Mouse (Mus musculus): Measurements from ENCODE around the gene Med18. TPM values are rescaled to one million over a fixed set of nuclear protein-coding genes. Genes with fewer than 3 reads are reported as not detected.

Med18 gene
- 9.5 and 19.3 TPM in 2 replicates for polyA plus RNA-seq (2011; ENCODE audit: insufficient read depth, insufficient read length, low replicate concordance, missing spikeins)

GRCm38 (mm10) chr4:132463430-132464254 is at the start of gene Med18:
Gene Med18, minus strand, starts transcription at chr4:132463921.
- Histone ChIP-seq H3K4me3 (replicated peaks; ENCODE audit: control insufficient read depth, low read depth, low read length) (peak within 1 kb of the TSS; percentile 98), H3K27ac (ENCODE audit: control insufficient read depth, insufficient read depth, low read depth, low read length, poor library complexity) (peak within 1 kb of the TSS; percentile 66), H3K4me1 (ENCODE audit: control insufficient read depth, insufficient read depth, low read length) (no peaks in the 10 kb centered on the region)
- WGBS: under 1% methylated on average over 44 of the region's 44 CpGs
- peak; percentile 67; the same call in 1 of the 2 replicates for TF ChIP-seq POLR2A (IDR thresholded peaks at IDR 0.05; ENCODE audit: borderline replicate concordance, control insufficient read depth, low read depth, low read length)
- 0 out of 2 replicates have a peak, but pooled peaks have one; percentile 21 for TF ChIP-seq CTCF (IDR thresholded peaks at IDR 0.05; ENCODE audit: control insufficient read depth, insufficient read depth, low read length)

GRCm38 (mm10) chr4:132512080-132512479 is 48.4 kb upstream of the Med18 start:
- Histone ChIP-seq H3K4me3 (replicated peaks; ENCODE audit: control insufficient read depth, low read depth, low read length) (no peak overlapping the region), H3K4me1 (ENCODE audit: control insufficient read depth, insufficient read depth, low read length) (peaks cover 5% of the 10 kb centered on the region), H3K27ac (ENCODE audit: control insufficient read depth, insufficient read depth, low read depth, low read length, poor library complexity) (peak overlapping the region; percentile 73)
- TF ChIP-seq CTCF (IDR thresholded peaks at IDR 0.05; ENCODE audit: control insufficient read depth, insufficient read depth, low read length) (no peak), POLR2A (IDR thresholded peaks at IDR 0.05; ENCODE audit: borderline replicate concordance, control insufficient read depth, low read depth, low read length) (no peak)
- WGBS: 69% methylated on average over 3 of the region's 3 CpGs

DNA sequence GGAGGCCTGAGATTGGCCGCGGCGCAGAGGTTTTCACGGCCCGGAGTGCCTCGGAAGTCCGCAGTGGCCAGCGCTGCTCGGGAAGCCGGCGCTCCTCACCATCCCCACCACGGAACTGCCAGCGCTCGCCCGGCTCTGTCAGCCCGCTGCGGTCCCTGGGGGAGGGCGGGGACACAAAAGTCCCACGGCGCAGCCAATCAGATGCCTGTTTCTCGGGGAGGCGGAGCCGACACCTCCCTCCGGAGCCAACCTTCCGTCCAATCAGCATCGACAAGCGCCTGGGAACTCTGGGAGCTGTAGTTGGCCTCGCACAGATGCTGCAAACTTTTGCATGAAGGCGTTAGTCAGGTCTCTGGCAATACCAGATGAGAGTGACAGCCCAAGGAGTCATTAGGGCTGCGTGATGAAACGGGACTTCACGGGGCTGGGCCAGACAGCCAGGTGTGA is 46.7 kb upstream of the Med18 start, which contains the start of gene Sesn2:
TSS of gene Sesn2 (minus strand) at position 150 of the 447 bp plus-strand sequence.
- WGBS: 0% methylated on average over 32 of the region's 32 CpGs
- TF ChIP-seq POLR2A (IDR thresholded peaks at IDR 0.05; ENCODE audit: borderline replicate concordance, control insufficient read depth, low read depth, low read length): peak; percentile 99
- TF ChIP-seq CTCF (IDR thresholded peaks at IDR 0.05; ENCODE audit: control insufficient read depth, insufficient read depth, low read length): no peak
- Histone ChIP-seq H3K27ac (ENCODE audit: control insufficient read depth, insufficient read depth, low read depth, low read length, poor library complexity) (peak within 1 kb of the TSS; percentile 78), H3K4me1 (ENCODE audit: control insufficient read depth, insufficient read depth, low read length) (peaks cover 7% of the 10 kb centered on the region), H3K4me3 (replicated peaks; ENCODE audit: control insufficient read depth, low read depth, low read length) (peak within 1 kb of the TSS; percentile 76)

GRCm38 (mm10) chr4:132509621-132510296 is 46.0 kb upstream of the Med18 start:
- peak overlapping the region; percentile 76 for H3K4me3 ChIP-seq (replicated peaks; ENCODE audit: control insufficient read depth, low read depth, low read length)
- H3K27ac ChIP-seq (ENCODE audit: control insufficient read depth, insufficient read depth, low read depth, low read length, poor library complexity): peak overlapping the region; percentile 78
- H3K4me1 ChIP-seq (ENCODE audit: control insufficient read depth, insufficient read depth, low read length): peaks cover 9% of the 10 kb centered on the region
- TF ChIP-seq CTCF (IDR thresholded peaks at IDR 0.05; ENCODE audit: control insufficient read depth, insufficient read depth, low read length): no peak
- peak; percentile 42; the same call in 1 of the 2 replicates for TF ChIP-seq POLR2A (IDR thresholded peaks at IDR 0.05; ENCODE audit: borderline replicate concordance, control insufficient read depth, low read depth, low read length)
- under 1% methylated on average over 52 of the region's 52 CpGs for WGBS

GRCm38 (mm10) chr4:132507210-132507609 is 43.5 kb upstream of the Med18 start:
- H3K4me3 ChIP-seq (replicated peaks; ENCODE audit: control insufficient read depth, low read depth, low read length): no peak overlapping the region
- 78% methylated on average over 2 of the region's 2 CpGs for WGBS
- H3K4me1 ChIP-seq (ENCODE audit: control insufficient read depth, insufficient read depth, low read length): peaks cover 3% of the 10 kb centered on the region; the same call in 1 of the 2 replicates
- TF ChIP-seq CTCF (IDR thresholded peaks at IDR 0.05; ENCODE audit: control insufficient read depth, insufficient read depth, low read length): no peak
- no peak for TF ChIP-seq POLR2A (IDR thresholded peaks at IDR 0.05; ENCODE audit: borderline replicate concordance, control insufficient read depth, low read depth, low read length)
- H3K27ac ChIP-seq (ENCODE audit: control insufficient read depth, insufficient read depth, low read depth, low read length, poor library complexity): no peak overlapping the region

DNA sequence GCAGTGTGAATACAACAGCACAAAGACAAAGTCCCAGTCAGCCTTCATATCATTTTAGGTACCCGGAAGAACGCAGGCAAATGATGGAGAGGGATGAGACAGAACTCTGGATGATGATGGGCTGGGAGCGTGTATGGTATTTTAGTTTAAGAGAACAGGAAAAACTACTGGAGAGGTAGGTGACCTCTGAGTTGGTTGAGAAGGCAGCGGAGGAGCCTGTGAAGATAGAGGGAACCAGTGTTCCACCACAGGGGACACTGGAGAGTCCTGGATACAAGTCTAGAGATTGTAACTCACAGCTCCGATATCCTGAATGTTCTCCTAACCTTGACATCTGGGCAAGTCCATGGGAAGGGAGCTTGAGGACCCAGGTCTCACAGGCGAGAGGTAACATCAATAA is 42.5 kb upstream of the Med18 start:
- no peak overlapping the region for H3K4me3 ChIP-seq (replicated peaks; ENCODE audit: control insufficient read depth, low read depth, low read length)
- peaks cover 3% of the 10 kb centered on the region; the same call in 1 of the 2 replicates for H3K4me1 ChIP-seq (ENCODE audit: control insufficient read depth, insufficient read depth, low read length)
- TF ChIP-seq CTCF (IDR thresholded peaks at IDR 0.05; ENCODE audit: control insufficient read depth, insufficient read depth, low read length) (no peak), POLR2A (IDR thresholded peaks at IDR 0.05; ENCODE audit: borderline replicate concordance, control insufficient read depth, low read depth, low read length) (no peak)
- no peak overlapping the region for H3K27ac ChIP-seq (ENCODE audit: control insufficient read depth, insufficient read depth, low read depth, low read length, poor library complexity)
- WGBS: 87% methylated on average over 6 of the region's 6 CpGs

GRCm38 (mm10) chr4:132505800-132506199 is 42.1 kb upstream of the Med18 start:
- no peak overlapping the region for H3K4me3 ChIP-seq (replicated peaks; ENCODE audit: control insufficient read depth, low read depth, low read length)
- TF ChIP-seq POLR2A (IDR thresholded peaks at IDR 0.05; ENCODE audit: borderline replicate concordance, control insufficient read depth, low read depth, low read length) (no peak), CTCF (IDR thresholded peaks at IDR 0.05; ENCODE audit: control insufficient read depth, insufficient read depth, low read length) (no peak)
- H3K4me1 ChIP-seq (ENCODE audit: control insufficient read depth, insufficient read depth, low read length): peaks cover 3% of the 10 kb centered on the region; the same call in 1 of the 2 replicates
- no peak overlapping the region for H3K27ac ChIP-seq (ENCODE audit: control insufficient read depth, insufficient read depth, low read depth, low read length, poor library complexity)
- WGBS: 54% methylated on average over 10 of the region's 10 CpGs

Measured in bone marrow, adult 2 months (tissue).